Mouse (Mus musculus) embryonic fibroblast, embryonic 13.5 days (primary cell): ENCODE data around the gene Aldh3b1.

ENCODE experiments used
- CTCF ChIP-seq: IDR thresholded peaks from 2 replicates; pipeline ENCODE4 v1.5.1; 2011; ENCODE audit warnings: mild to moderate bottlenecking, control low read depth, low read length, moderate library complexity, borderline replicate concordance; ENCODE audit not compliant: insufficient read depth
- POLR2A ChIP-seq: IDR thresholded peaks from 2 replicates; pipeline ENCODE4 v1.6.1; 2011; ENCODE audit warnings: low read depth, mild to moderate bottlenecking, control low read depth, low read length, moderate library complexity

DNA sequence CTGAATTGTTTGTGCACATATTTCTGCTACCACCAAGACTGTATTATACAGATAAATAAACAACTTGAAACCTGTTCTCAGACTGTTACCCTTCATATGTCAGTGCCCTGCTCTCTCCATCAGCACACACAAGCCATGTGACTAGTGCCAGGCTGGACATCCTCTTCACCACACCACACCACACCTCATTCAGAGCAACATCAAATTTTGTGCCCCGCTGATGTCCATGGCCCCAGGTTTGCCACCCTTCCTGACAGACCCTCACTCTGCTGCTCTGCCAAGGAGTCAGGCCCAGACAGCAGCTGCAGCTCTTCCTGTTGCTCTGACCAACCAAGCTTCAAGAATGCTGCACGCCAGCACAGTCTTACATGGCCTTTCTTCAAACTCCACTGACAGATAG, 35.3 kb downstream of the Aldh3b1 start:
- no peak for TF ChIP-seq CTCF
- no peak for TF ChIP-seq POLR2A
